Mouse (Mus musculus) liver, embryonic 12.5 days (tissue): ENCODE results near the gene Pigo. TPM values are rescaled to one million over a fixed set of nuclear protein-coding genes. Genes with fewer than 3 reads are reported as not detected.
A peak's percentile ranks its signal among the peaks of the same experiment; 100 is the strongest.
"Not testable (repeated sequence)": the region's sequence is repeated elsewhere in the genome, so short reads cannot be mapped to it uniquely, and the experiment has no call there.

Experiments used
- ATAC-seq: fragments of 200-750 bp; cut with Nextera tagmentation; 2 replicates; pipeline ENCODE4 v1.8.0; 2017; ENCODE audit warnings: moderate number of reproducible peaks, mild to moderate bottlenecking, moderate library complexity
- H3K27ac ChIP-seq: fragments of 300-500 bp; sonication (generic); 2 replicates; pipeline ENCODE4 v1.5.1; 2016; ENCODE audit warnings: mild to moderate bottlenecking
- H3K27me3 ChIP-seq: fragments of 300-500 bp; sonication (generic); replicated peaks from 2 replicates; pipeline ENCODE4 v1.6.1; 2016; ENCODE audit warnings: mild to moderate bottlenecking, moderate library complexity
- H3K36me3 ChIP-seq: fragments of 300-500 bp; sonication (generic); 2 replicates; pipeline ENCODE4 v1.6.1; 2016; ENCODE audit warnings: mild to moderate bottlenecking, moderate library complexity
- H3K4me1 ChIP-seq: fragments of 300-500 bp; sonication (generic); 2 replicates; pipeline ENCODE4 v1.6.1; 2016
- H3K4me2 ChIP-seq: fragments of 300-500 bp; sonication (generic); 2 replicates; pipeline ENCODE4 v1.6.1; 2016; ENCODE audit warnings: mild to moderate bottlenecking, moderate library complexity
- H3K4me3 ChIP-seq: fragments of 300-500 bp; sonication (generic); 2 replicates; pipeline ENCODE4 v1.5.1; 2016; ENCODE audit warnings: mild to moderate bottlenecking, moderate library complexity
- H3K9ac ChIP-seq: fragments of 300-500 bp; sonication (generic); 2 replicates; pipeline ENCODE4 v1.6.1; 2016; ENCODE audit warnings: mild to moderate bottlenecking, moderate library complexity
- H3K9me3 ChIP-seq: fragments of 300-500 bp; sonication (generic); replicated peaks from 2 replicates; pipeline ENCODE4 v1.6.1; 2016; ENCODE audit warnings: mild to moderate bottlenecking, moderate library complexity
- WGBS: fragments of 180-500 bp; shearing (Covaris S2); methylation state at CpG from one replicate; pipeline ENCODE4 v1.1.7; 2016; ENCODE audit not compliant: insufficient replicate concordance; 5-methylcytosine and 5-hydroxymethylcytosine counted together
- polyA plus RNA-seq: library from polyadenylated mRNA; unstranded; fragments of >200 nt; fragmentation: Nextera tagmentation; extraction: Ambion mirVana; gene quantifications from 2 replicates; pipeline ENCODE4 v1.2.1, GENCODE M21; 2016

Gene Pigo
- polyA plus RNA-seq, 1 experiment from 2014 or later, result 16.8 TPM

DNA sequence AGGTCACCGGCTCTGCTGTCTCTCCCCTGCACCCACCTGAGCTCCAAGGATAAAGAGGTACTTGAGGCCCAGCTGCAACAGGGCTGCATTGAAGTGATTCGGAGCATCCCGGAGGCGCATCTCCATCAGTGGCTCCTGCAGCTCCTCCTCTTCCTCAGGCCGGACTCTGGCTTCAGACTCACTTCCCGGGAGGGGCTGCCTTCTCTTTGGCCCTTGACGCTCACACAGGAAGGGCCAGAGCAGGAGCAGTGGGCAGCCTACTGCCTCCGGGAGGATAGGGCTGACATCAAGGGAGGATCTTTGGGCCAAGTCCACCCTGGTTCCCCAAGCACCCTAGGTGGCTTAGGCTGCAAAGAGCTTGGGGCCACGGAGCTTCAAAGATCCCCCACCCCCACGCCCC, 6.4 kb downstream of the Pigo start:
- Histone ChIP-seq H3K9me3 (no peaks in the 10 kb centered on the region), H3K27ac (no peak overlapping the region), H3K4me1 (peaks cover 17% of the 10 kb centered on the region), H3K4me2 (no peak overlapping the region), H3K4me3 (no peak overlapping the region), H3K36me3 (peaks cover 76% of the 10 kb centered on the region), H3K27me3 (no peaks in the 10 kb centered on the region), H3K9ac (no peak overlapping the region)
- ATAC-seq, result no peak
- WGBS, result 88% methylated on average over 10 of the region's 10 CpGs

DNA sequence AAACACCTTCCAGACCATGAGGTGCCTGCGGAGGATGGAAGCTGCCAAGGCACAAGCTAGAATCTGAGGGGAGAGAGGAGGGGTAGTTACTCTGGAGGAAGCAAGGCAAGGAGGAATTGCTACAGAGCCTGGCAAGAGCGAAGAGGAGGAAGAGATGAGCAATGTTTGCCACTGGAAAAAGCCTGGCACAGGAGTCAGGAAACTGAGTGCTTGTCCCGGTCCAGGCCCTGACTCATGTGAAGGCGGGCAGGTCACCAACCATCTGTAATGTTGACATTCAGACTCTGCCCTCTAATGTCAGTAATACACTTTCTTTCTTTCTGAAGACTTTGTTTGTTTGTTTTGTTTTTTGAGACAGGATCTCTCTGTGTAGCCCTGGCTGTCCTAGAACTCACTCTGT, 7.5 kb downstream of the Pigo start:
- Histone ChIP-seq H3K4me3 (no peak overlapping the region), H3K4me1 (peaks cover 16% of the 10 kb centered on the region), H3K4me2 (no peak overlapping the region), H3K9ac (no peak overlapping the region), H3K36me3 (peaks cover 66% of the 10 kb centered on the region), H3K27me3 (no peaks in the 10 kb centered on the region), H3K27ac (no peak overlapping the region), H3K9me3 (no peaks in the 10 kb centered on the region)
- ATAC-seq, result no peak
- WGBS, result 91% methylated on average over 4 of the region's 4 CpGs

DNA sequence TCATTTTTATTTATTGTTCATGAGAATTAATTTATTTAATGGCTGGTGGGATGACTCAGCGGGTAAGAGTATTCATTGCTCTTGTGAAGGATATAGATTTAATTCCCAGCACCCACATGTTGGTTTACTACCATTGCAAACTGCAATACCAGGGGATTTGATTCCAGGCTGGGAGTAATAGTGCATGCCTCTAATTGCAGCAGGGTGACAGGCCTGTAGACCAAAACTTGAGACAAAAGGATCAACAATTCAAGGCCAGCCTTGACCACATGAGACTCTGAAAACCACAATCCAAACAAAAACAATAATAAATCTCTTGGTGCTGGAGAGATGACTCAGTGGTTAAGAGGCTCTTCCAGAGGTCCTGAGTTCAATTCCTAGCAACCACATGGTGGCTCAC, 13.5 kb downstream of the Pigo start:
- Histone ChIP-seq H3K4me1 (peaks cover 19% of the 10 kb centered on the region), H3K9me3 (no peaks in the 10 kb centered on the region), H3K27me3 (no peaks in the 10 kb centered on the region), H3K36me3 (peaks cover 14% of the 10 kb centered on the region; the same call in 1 of the 2 replicates), H3K4me3 (no peak overlapping the region), H3K9ac (no peak overlapping the region), H3K4me2 (no peak overlapping the region), H3K27ac (no peak overlapping the region)
- ATAC-seq, result no peak
- WGBS, result 84% methylated on average over 1 of the region's 1 CpGs

DNA sequence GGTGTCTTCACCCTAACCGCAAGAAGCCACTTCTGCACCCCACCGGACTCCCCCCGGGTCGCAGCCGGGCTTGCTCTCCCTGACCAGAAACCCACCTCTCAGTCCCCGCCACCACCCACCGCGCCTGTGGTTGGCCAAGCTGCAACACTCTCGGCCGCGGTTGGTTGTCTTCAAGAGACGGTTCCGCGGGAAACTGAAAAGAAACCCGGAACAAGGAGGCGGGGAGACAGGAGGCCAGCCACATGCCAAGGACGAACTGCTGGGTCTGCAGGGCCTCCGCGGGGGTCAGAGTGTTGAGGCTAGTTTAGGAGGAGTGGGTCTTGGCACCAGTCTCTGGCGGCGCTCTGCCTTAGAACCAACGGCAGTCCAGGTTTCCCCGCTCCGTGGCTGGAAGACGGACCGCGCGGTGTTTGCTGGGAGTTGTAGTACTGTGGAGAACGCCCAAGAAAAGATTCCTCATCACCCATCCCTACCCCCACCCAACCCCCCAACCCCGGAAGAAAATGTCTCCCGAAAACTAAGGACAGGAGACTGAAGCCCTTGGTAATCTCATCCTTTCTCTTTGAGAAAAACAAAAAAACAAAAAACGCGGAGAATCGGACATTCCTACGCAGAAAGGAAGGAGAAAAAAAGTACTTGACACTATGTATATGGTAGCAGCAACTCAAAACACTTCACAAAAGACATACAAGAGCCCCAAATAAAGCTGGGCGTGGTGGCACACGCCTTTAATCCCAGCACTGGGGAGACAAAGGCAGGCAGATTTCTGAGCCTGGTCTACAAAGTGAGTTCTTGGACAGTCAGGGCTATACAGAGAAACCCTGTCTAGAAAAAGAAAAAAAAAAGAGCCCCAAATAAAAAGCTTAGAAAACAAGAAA, 15.2 kb downstream of the Pigo start, which contains the start of gene Fancg:
Fancg (minus strand) TSS at position 346 of the 878 bp plus-strand sequence.
- no peaks in the 10 kb centered on the region for H3K27me3 ChIP-seq
- H3K9ac ChIP-seq, result peak within 1 kb of the TSS; percentile 81
- H3K27ac ChIP-seq, result peak within 1 kb of the TSS; percentile 64
- WGBS, result 2% methylated on average over 37 of the region's 37 CpGs
- peak within 1 kb of the TSS; percentile 78 for H3K4me3 ChIP-seq
- ATAC-seq, result peak; percentile 85
- H3K9me3 ChIP-seq, result no peaks in the 10 kb centered on the region
- H3K36me3 ChIP-seq, result peaks cover 19% of the 10 kb centered on the region; the same call in 1 of the 2 replicates
- H3K4me2 ChIP-seq, result peak within 1 kb of the TSS; percentile 81
- peaks cover 19% of the 10 kb centered on the region for H3K4me1 ChIP-seq

DNA sequence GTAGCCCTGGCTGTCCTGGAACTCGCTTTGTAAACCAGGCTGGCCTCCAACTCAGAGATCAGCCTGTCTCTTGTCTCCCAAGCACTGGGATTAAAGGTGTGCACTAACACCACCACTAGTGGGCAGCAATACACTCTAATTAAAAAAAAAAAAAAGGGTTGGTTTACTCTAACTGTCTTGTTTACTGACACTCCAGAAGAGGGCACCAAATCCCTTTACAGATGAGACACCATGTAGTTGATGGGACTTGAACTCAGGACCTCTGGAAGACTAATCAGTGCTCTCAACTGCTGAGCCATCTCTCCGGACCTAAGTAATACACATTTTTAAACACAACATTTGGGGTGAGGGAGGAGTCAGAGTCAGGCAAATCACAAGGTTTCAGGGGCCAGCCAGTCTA, 19.9 kb downstream of the Pigo start:
- H3K36me3 ChIP-seq, result peaks cover 36% of the 10 kb centered on the region
- no peak overlapping the region for H3K4me3 ChIP-seq
- H3K4me2 ChIP-seq, result no peak overlapping the region
- no peak for ATAC-seq
- no peaks in the 10 kb centered on the region for H3K9me3 ChIP-seq
- no peak overlapping the region for H3K27ac ChIP-seq
- peaks cover 29% of the 10 kb centered on the region for H3K4me1 ChIP-seq
- no peaks in the 10 kb centered on the region for H3K27me3 ChIP-seq
- WGBS, result 39% methylated on average over 2 of the region's 2 CpGs
- H3K9ac ChIP-seq, result no peak overlapping the region

DNA sequence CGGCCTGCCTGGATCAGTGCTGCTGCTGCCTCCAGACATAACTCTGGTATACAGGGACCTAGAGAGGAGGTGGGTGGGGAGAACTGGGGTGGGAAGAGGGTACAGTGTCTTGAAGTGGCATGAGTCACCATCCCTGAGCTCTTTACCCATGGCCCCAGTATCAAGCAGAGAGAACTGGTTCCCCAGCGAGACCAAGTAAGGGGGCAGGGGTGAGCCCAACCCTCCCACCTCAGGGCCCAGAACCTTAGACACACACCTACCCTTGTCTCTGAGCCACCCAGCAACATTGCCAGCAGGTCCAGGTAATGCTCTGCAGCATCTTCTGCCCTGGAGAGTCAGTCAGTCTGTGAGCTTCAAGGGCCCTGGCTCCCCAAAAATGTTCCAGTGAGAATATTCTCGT, 20.7 kb downstream of the Pigo start:
- Histone ChIP-seq H3K27me3 (no peaks in the 10 kb centered on the region), H3K27ac (no peak overlapping the region), H3K9me3 (no peaks in the 10 kb centered on the region), H3K9ac (0 out of 2 replicates have a peak overlapping the region, but pooled peaks have one; percentile 0), H3K36me3 (peaks cover 36% of the 10 kb centered on the region), H3K4me2 (no peak overlapping the region), H3K4me3 (no peak overlapping the region), H3K4me1 (peaks cover 29% of the 10 kb centered on the region)
- 87% methylated on average over 3 of the region's 3 CpGs for WGBS
- ATAC-seq, result no peak

DNA sequence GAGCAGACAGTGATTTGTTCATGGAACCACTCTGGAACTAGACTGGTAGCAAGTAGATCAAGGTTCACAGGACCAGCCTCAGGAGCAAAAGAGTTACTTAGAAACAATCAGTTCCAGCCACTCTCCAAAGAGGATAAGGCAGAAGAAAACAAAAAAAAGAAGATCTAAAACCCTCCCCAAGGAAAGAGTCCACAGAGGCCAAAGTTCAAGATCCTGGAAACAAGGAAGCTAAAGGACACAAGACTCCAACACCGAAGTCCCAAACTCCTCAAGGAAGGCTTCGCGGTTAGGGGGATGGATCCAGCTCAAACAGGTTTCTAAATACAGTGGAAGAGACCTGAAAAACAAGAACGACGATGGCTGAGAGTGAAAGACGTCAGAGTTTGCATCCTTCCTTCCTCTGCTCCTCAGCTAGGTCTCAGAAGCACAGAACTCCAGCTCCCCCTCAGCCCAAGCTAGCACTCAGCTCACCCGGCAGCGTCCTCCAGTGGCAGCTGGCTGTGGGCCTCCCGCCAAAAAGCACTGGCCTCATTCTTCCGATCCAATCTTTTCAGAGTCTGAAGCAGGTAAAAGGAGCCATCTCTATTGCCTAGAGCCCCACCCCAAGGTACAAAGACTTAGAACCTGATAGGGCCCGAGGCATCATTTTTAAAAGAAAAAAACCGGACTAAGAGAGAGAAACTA, 22.7 kb downstream of the Pigo start:
- peaks cover 35% of the 10 kb centered on the region for H3K36me3 ChIP-seq
- peaks cover 26% of the 10 kb centered on the region for H3K4me1 ChIP-seq
- no peak overlapping the region for H3K9ac ChIP-seq
- no peaks in the 10 kb centered on the region for H3K27me3 ChIP-seq
- H3K9me3 ChIP-seq, result no peaks in the 10 kb centered on the region
- no peak for ATAC-seq
- no peak overlapping the region for H3K4me2 ChIP-seq
- no peak overlapping the region for H3K27ac ChIP-seq
- WGBS, result 74% methylated on average over 12 of the region's 12 CpGs
- H3K4me3 ChIP-seq, result no peak overlapping the region

DNA sequence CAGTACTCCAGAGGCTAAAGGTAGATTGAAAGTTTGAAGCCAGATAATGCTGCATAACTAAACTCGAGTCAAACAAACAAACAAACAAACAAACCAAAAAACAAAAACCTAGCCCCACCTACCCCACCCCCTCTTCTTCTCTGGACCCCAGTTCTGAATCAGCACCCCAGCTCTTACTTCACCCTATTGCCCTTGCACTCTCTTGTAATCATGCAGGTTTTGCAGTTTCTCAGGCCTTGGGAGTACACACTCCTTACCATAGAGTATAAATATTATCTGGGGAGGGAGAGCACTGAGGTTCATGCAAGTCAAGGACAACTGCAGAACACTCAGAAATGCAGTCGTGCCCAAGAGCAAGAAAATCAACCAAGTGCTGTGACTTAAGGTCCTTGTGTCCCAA, 24.3 kb downstream of the Pigo start:
- H3K27me3 ChIP-seq, result no peaks in the 10 kb centered on the region
- no peaks in the 10 kb centered on the region for H3K9me3 ChIP-seq
- peaks cover 37% of the 10 kb centered on the region for H3K36me3 ChIP-seq
- H3K9ac ChIP-seq, result no peak overlapping the region
- H3K27ac ChIP-seq, result peak overlapping the region; percentile 79; the same call in 1 of the 2 replicates
- no peak overlapping the region for H3K4me3 ChIP-seq
- 77% methylated on average over 2 of the region's 2 CpGs for WGBS
- ATAC-seq, result no peak
- H3K4me2 ChIP-seq, result no peak overlapping the region
- H3K4me1 ChIP-seq, result peaks cover 37% of the 10 kb centered on the region

DNA sequence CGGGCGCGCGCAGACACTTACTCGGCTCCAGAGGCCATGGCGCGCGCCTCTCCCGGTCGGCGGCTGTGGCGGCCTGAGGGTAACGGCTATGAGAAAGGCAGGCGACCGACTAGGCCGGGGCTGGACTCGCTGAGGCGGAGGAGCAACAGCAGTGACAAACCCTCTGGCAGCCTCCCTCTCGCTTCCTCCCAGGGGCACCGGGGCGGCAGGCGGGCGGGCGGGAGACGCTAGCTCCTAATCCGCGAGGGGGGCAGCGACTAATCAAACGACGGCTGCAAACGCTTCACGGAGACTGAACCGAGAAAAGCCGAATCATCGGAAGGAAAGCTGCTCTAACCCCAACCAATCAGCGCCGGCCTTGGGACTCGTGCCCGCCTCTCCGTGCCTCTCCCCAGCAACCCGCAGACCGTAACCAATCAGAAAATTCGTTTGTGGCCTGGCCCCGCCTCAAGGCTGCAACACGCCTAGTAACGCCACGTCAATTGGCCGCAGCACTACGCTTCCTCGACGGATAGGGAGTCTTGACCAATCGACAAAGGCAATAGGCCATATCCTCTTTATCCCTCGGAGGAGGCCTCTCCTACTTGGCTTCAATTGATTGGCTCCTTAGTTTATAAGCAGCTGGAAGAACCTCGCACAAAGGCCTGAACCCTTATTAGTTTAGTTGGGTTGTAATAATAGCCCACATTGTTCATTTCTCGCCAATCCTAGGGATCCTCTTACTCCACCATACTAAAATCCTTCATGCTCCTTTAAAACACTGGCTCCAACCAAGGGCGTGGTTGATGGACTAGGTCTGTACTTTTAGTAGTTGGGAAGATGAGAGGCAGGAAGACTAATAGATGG, 25.3 kb downstream of the Pigo start, which contains the start of gene Vcp:
Vcp (minus strand) TSS at position 367 of the 846 bp plus-strand sequence.
- H3K9me3 ChIP-seq, H3K27me3 ChIP-seq: not testable (repeated sequence)
- peak; percentile 96 for ATAC-seq
- Histone ChIP-seq H3K9ac (peak within 1 kb of the TSS; percentile 98), H3K36me3 (peaks cover 43% of the 10 kb centered on the region), H3K4me3 (peak within 1 kb of the TSS; percentile 76), H3K27ac (peak within 1 kb of the TSS; percentile 100), H3K4me1 (peaks cover 37% of the 10 kb centered on the region), H3K4me2 (peak within 1 kb of the TSS; percentile 83)
- WGBS, result 2% methylated on average over 54 of the region's 56 CpGs

DNA sequence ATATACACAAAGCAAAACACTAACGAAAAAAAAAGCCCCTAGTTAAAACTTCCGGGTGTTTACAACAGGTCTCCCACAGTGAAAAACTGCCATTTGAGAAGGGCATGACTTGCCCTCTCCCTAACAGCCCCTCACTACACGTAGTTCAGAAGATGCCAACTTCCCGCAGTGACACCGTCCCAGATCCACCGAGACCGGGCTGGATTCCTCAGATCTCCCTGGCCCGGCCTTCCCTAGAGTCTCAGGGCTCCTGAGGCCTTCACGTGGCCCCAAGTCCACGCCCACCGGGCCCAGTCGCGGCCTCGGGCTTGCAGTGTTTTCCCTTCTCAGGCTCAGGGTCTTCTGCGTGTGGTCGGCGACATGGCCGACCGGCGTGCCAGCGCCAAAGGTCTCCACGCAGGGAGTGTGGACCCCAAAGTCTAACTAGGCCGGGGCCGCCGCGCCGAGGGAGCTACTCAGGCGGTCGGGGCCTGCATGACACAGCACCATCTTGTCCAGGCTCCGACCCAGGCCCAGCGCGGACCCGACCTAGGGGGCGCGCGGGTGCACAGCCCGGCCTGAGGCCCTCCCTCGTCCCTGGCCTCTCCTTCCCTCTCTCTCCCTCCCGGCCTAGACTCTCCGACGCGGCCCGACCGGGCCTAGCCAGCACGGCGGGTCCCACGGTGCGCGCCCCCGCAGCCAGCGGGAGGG, 26.0 kb downstream of the Pigo start:
- Histone ChIP-seq H3K9ac (peak overlapping the region; percentile 98), H3K36me3 (peaks cover 44% of the 10 kb centered on the region), H3K4me2 (peak overlapping the region; percentile 83), H3K27me3 (no peaks in the 10 kb centered on the region), H3K27ac (peak overlapping the region; percentile 100), H3K4me1 (peaks cover 37% of the 10 kb centered on the region), H3K9me3 (no peaks in the 10 kb centered on the region), H3K4me3 (peak overlapping the region; percentile 76)
- WGBS, result under 1% methylated on average over 51 of the region's 51 CpGs
- ATAC-seq, result peak; percentile 70

DNA sequence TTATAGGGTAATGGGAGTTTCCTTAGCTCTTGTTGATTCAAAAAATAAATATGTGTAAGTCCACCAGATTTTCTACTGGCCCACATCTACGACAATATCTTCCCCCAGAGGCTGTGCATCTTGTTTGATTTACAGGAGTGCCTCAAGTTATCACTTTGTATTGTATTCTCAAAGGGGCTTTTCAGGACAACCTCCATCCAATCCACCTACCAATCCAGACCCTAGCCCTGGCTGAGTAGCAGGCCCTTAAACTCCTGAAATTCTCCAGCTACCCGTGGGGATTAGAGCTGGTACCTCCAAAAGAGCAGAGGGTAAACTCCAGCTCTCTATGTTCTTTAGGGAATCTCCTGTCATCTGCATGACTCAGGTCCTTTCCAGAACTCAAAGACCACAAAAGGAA, 27.6 kb downstream of the Pigo start:
- Histone ChIP-seq H3K9ac (peak overlapping the region; percentile 98), H3K4me2 (peak overlapping the region; percentile 83), H3K9me3 (no peaks in the 10 kb centered on the region), H3K4me3 (peak overlapping the region; percentile 76), H3K27ac (peak overlapping the region; percentile 18; the same call in 1 of the 2 replicates), H3K36me3 (peaks cover 54% of the 10 kb centered on the region), H3K4me1 (peaks cover 37% of the 10 kb centered on the region), H3K27me3 (no peaks in the 10 kb centered on the region)
- WGBS, result 73% methylated on average over 2 of the region's 2 CpGs
- no peak for ATAC-seq
